Mouse (Mus musculus) E14TG2a.4 (cell line): ENCODE results near the gene Mettl21e.

Source experiments
- H3K27me3 ChIP-seq: 2 replicates; pipeline ENCODE4 v1.6.1; 2014; ENCODE audit warnings: low read length, control low read depth; ENCODE audit not compliant: insufficient read depth
- H3K36me3 ChIP-seq: 2 replicates; pipeline ENCODE4 v1.6.1; 2014; ENCODE audit warnings: low read length, control low read depth; ENCODE audit not compliant: insufficient read depth
- H3K4me1 ChIP-seq: replicated peaks from 2 replicates; pipeline ENCODE4 v1.6.1; 2014; ENCODE audit warnings: low read depth, low read length, control low read depth
- H3K4me3 ChIP-seq: replicated peaks from 2 replicates; pipeline ENCODE4 v1.5.1; 2014; ENCODE audit warnings: mild to moderate bottlenecking, low read length
- H3K9me3 ChIP-seq: 2 replicates; pipeline ENCODE4 v1.6.1; 2014; ENCODE audit warnings: low read length, control low read depth
- CTCF ChIP-seq: conservative IDR thresholded peaks from 2 replicates; pipeline ENCODE4 v1.5.1; 2014; ENCODE audit warnings: low read length
- NANOG ChIP-seq: IDR thresholded peaks from 2 replicates; pipeline ENCODE4 v1.6.1; 2014; ENCODE audit warnings: borderline replicate concordance, low read length, mixed read lengths
- POU5F1 ChIP-seq: IDR thresholded peaks from 2 replicates; pipeline ENCODE4 v1.6.1; 2014; ENCODE audit warnings: low read length, borderline replicate concordance

Mettl21e gene

GRCm38 (mm10) chr1:44161818-44162217 is 56.9 kb downstream of the Mettl21e start:
- Histone ChIP-seq H3K4me3 (no peak overlapping the region), H3K36me3 (peaks cover 76% of the 10 kb centered on the region), H3K9me3 (no peaks in the 10 kb centered on the region), H3K4me1 (no peaks in the 10 kb centered on the region; the same call in 1 of the 2 replicates), H3K27me3 (no peaks in the 10 kb centered on the region)
- TF ChIP-seq CTCF (no peak), POU5F1 (no peak), NANOG (no peak)

- Histone ChIP-seq H3K4me3 (no peak overlapping the region), H3K36me3 (peaks cover 54% of the 10 kb centered on the region), H3K4me1 (no peaks in the 10 kb centered on the region), H3K27me3 (no peaks in the 10 kb centered on the region), H3K9me3 (no peaks in the 10 kb centered on the region)
- TF ChIP-seq CTCF (no peak), NANOG (no peak), POU5F1 (no peak)
Observed at GRCm38 (mm10) chr1:44158317-44158716, 60.4 kb downstream of the Mettl21e start.

- H3K36me3 ChIP-seq = peaks cover 25% of the 10 kb centered on the region
- TF ChIP-seq POU5F1 (no peak), CTCF (peak; percentile 40), NANOG (no peak)
- H3K4me1 ChIP-seq = no peaks in the 10 kb centered on the region
Observed at GRCm38 (mm10) chr1:44155287-44155686, 63.5 kb downstream of the Mettl21e start.

More at GRCm38 (mm10) chr1:44155287-44155686, 63.5 kb downstream of the Mettl21e start:
- Histone ChIP-seq H3K9me3 (no peaks in the 10 kb centered on the region), H3K4me3 (no peak overlapping the region), H3K27me3 (no peaks in the 10 kb centered on the region)
